Comparison of ENCODE assay signal across 28 mouse cellular contexts in genomic region chr19:40421037-40421436, GRCm38 (mm10).
DNase-seq lines count a peak whose midpoint lies in the region; ATAC-seq lines count a peak whose summit lies in the region.
"Had no signal": no experiment of that assay in that cellular context is flagged by ENCODE, and none has a peak within 500 bp of the region (broad histone marks: within the 10 kb centered on the region; RNA-seq: fewer than 3 reads in every experiment).

No protein-coding gene starts in this region.

- no peaks in the 10 kb centered on the region for H3K27me3 ChIP-seq in forebrain, embryonic 12.5 days
- no peaks in the 10 kb centered on the region for H3K27me3 ChIP-seq in forebrain, embryonic 10.5 days (ENCODE audit: poor library complexity, severe bottlenecking)
- no peaks in the 10 kb centered on the region for H3K27me3 ChIP-seq in hindbrain, embryonic 13.5 days
- H3K27me3 ChIP-seq in hindbrain, embryonic 16.5 days (replicated peaks; ENCODE audit: control insufficient read depth, insufficient read depth, low read length), result no peaks in the 10 kb centered on the region
- H3K27me3 ChIP-seq in midbrain, embryonic 14.5 days (ENCODE audit: control insufficient read depth, insufficient read depth, low read length), result no peaks in the 10 kb centered on the region
- no peaks in the 10 kb centered on the region for H3K27me3 ChIP-seq in midbrain, embryonic 11.5 days (ENCODE audit: control insufficient read depth, insufficient read depth, low read length)
- H3K27me3 ChIP-seq: embryonic facial prominence, embryonic 13.5 days; limb, embryonic 12.5 days; stomach, embryonic 15.5 days had no signal

- peaks cover 5% of the 10 kb centered on the region; the same call in 1 of the 2 replicates for H3K4me1 ChIP-seq in forebrain, embryonic 12.5 days
- peaks cover 20% of the 10 kb centered on the region for H3K4me1 ChIP-seq in forebrain, embryonic 10.5 days
- H3K4me1 ChIP-seq in hindbrain, embryonic 13.5 days (replicated peaks), result peaks cover 8% of the 10 kb centered on the region
- peaks cover 6% of the 10 kb centered on the region; the same call in 1 of the 2 replicates for H3K4me1 ChIP-seq in hindbrain, embryonic 16.5 days (ENCODE audit: control insufficient read depth, insufficient read depth, low read depth, low read length)
- H3K4me1 ChIP-seq in midbrain, embryonic 14.5 days (ENCODE audit: control insufficient read depth, insufficient read depth, low read length), result no peaks in the 10 kb centered on the region
- H3K4me1 ChIP-seq in midbrain, embryonic 11.5 days (ENCODE audit: control insufficient read depth, insufficient read depth, low read length), result no peaks in the 10 kb centered on the region

- H3K4me2 ChIP-seq in forebrain, embryonic 12.5 days, result no peak overlapping the region
- no peak overlapping the region for H3K4me2 ChIP-seq in hindbrain, embryonic 13.5 days
- no peak overlapping the region for H3K4me2 ChIP-seq in hindbrain, embryonic 16.5 days (ENCODE audit: low read length)
- H3K4me2 ChIP-seq in midbrain, embryonic 14.5 days (ENCODE audit: low read length), result no peak overlapping the region
- H3K4me2 ChIP-seq in midbrain, embryonic 11.5 days, result no peak overlapping the region
- H3K4me2 ChIP-seq: embryonic facial prominence, embryonic 13.5 days; heart, embryonic 11.5 days; limb, embryonic 12.5 days; liver, embryonic 11.5 days; stomach, embryonic 15.5 days had no signal

- DNase-seq in forebrain, embryonic 10.5 days (ENCODE audit: extremely low spot score, low spot score), result no peak
- DNase-seq in midbrain, embryonic 14.5 days, result peak; percentile 25
- DNase-seq in midbrain, embryonic 11.5 days (ENCODE audit: low spot score, missing footprints), result no peak
- DNase-seq in embryo, embryonic 10.5 days (ENCODE audit: low spot score), result no peak
- no peak for DNase-seq in ovary, adult 18-20 months (ENCODE audit: low spot score)
- DNase-seq: adrenal gland, postnatal 10 days; cerebellum, adult 2 months; cerebellum, postnatal 25 days; embryo, embryonic 11 days; kidney, adult 9 months; kidney, postnatal 14 days; layer of hippocampus, postnatal 36 days; liver, postnatal 0 days; thymus, adult 18-20 months had no signal

- no peaks in the 10 kb centered on the region for H3K9me3 ChIP-seq in forebrain, embryonic 12.5 days
- H3K9me3 ChIP-seq in forebrain, embryonic 10.5 days, result no peaks in the 10 kb centered on the region
- H3K9me3 ChIP-seq in hindbrain, embryonic 13.5 days, result no peaks in the 10 kb centered on the region
- H3K9me3 ChIP-seq in hindbrain, embryonic 16.5 days (ENCODE audit: control insufficient read depth, low read length), result no peaks in the 10 kb centered on the region
- no peaks in the 10 kb centered on the region for H3K9me3 ChIP-seq in midbrain, embryonic 14.5 days (ENCODE audit: control insufficient read depth, low read length)
- H3K9me3 ChIP-seq in midbrain, embryonic 11.5 days (ENCODE audit: control insufficient read depth, low read length), result no peaks in the 10 kb centered on the region
- H3K9me3 ChIP-seq: embryonic facial prominence, embryonic 13.5 days; limb, embryonic 12.5 days; stomach, embryonic 15.5 days had no signal

- no peaks in the 10 kb centered on the region for H3K36me3 ChIP-seq in forebrain, embryonic 12.5 days (replicated peaks)
- no peaks in the 10 kb centered on the region for H3K36me3 ChIP-seq in forebrain, embryonic 10.5 days (replicated peaks)
- no peaks in the 10 kb centered on the region for H3K36me3 ChIP-seq in hindbrain, embryonic 13.5 days
- H3K36me3 ChIP-seq in hindbrain, embryonic 16.5 days (ENCODE audit: control insufficient read depth, insufficient read depth, low read length), result no peaks in the 10 kb centered on the region
- H3K36me3 ChIP-seq in midbrain, embryonic 14.5 days (ENCODE audit: control insufficient read depth, insufficient read depth, low read length), result no peaks in the 10 kb centered on the region
- no peaks in the 10 kb centered on the region for H3K36me3 ChIP-seq in midbrain, embryonic 11.5 days (ENCODE audit: control insufficient read depth, insufficient read depth, low read length)
- H3K36me3 ChIP-seq: embryonic facial prominence, embryonic 13.5 days; limb, embryonic 12.5 days; stomach, embryonic 15.5 days had no signal

- ATAC-seq in forebrain, embryonic 12.5 days (ENCODE audit: low FRiP score), result no peak
- no peak for ATAC-seq in hindbrain, embryonic 13.5 days (ENCODE audit: low FRiP score)
- no peak for ATAC-seq in hindbrain, embryonic 16.5 days
- no peak for ATAC-seq in midbrain, embryonic 14.5 days (ENCODE audit: low FRiP score, low TSS enrichment)
- no peak for ATAC-seq in midbrain, embryonic 11.5 days (ENCODE audit: low FRiP score)
- ATAC-seq: activated CD4-positive, CD25-positive, alpha-beta regulatory T cell, adult 4 months; intestine, embryonic 16.5 days; liver, postnatal 0 days; lung, postnatal 0 days had no signal

- H3K4me3 ChIP-seq in forebrain, embryonic 12.5 days (replicated peaks), result no peak overlapping the region
- no peak overlapping the region for H3K4me3 ChIP-seq in forebrain, embryonic 10.5 days
- H3K4me3 ChIP-seq in hindbrain, embryonic 13.5 days, result no peak overlapping the region
- no peak overlapping the region for H3K4me3 ChIP-seq in hindbrain, embryonic 16.5 days (ENCODE audit: low read length)
- H3K4me3 ChIP-seq in midbrain, embryonic 14.5 days (replicated peaks; ENCODE audit: low read depth, low read length), result no peak overlapping the region
- no peak overlapping the region for H3K4me3 ChIP-seq in midbrain, embryonic 11.5 days (ENCODE audit: low read depth, low read length)
- H3K4me3 ChIP-seq: embryonic facial prominence, embryonic 13.5 days; erythroblast, embryonic 14.5 days; limb, embryonic 12.5 days; myocyte; stomach, embryonic 15.5 days had no signal

- H3K27ac ChIP-seq in forebrain, embryonic 12.5 days, result 0 out of 2 replicates have a peak overlapping the region, but pooled peaks have one; percentile 32
- no peak overlapping the region for H3K27ac ChIP-seq in forebrain, embryonic 10.5 days
- H3K27ac ChIP-seq in hindbrain, embryonic 13.5 days, result peak overlapping the region; percentile 27; the same call in 1 of the 2 replicates
- H3K27ac ChIP-seq in hindbrain, embryonic 16.5 days (ENCODE audit: low read depth, low read length), result no peak overlapping the region; the same call in 1 of the 2 replicates
- peak overlapping the region; percentile 16; the same call in 1 of the 2 replicates for H3K27ac ChIP-seq in midbrain, embryonic 14.5 days (replicated peaks; ENCODE audit: low read depth, low read length)
- no peak overlapping the region for H3K27ac ChIP-seq in midbrain, embryonic 11.5 days (ENCODE audit: low read depth, low read length)
- H3K27ac ChIP-seq: embryonic facial prominence, embryonic 13.5 days; limb, embryonic 12.5 days; macrophage; stomach, embryonic 15.5 days had no signal

- 51% methylated on average over 7 of the region's 7 CpGs for WGBS in forebrain, embryonic 12.5 days
- WGBS in forebrain, embryonic 10.5 days, result 78% methylated on average over 7 of the region's 7 CpGs
- 45% methylated on average over 7 of the region's 7 CpGs for WGBS in hindbrain, embryonic 13.5 days
- 48% methylated on average over 7 of the region's 7 CpGs for WGBS in hindbrain, embryonic 16.5 days
- 44% methylated on average over 7 of the region's 7 CpGs for WGBS in midbrain, embryonic 14.5 days
- WGBS in midbrain, embryonic 11.5 days, result 64% methylated on average over 7 of the region's 7 CpGs

- no peak overlapping the region for H3K9ac ChIP-seq in forebrain, embryonic 12.5 days
- H3K9ac ChIP-seq in hindbrain, embryonic 13.5 days, result no peak overlapping the region
- no peak overlapping the region for H3K9ac ChIP-seq in hindbrain, embryonic 16.5 days (ENCODE audit: low read depth, low read length)
- H3K9ac ChIP-seq in midbrain, embryonic 14.5 days (replicated peaks; ENCODE audit: low read length), result no peak overlapping the region
- no peak overlapping the region for H3K9ac ChIP-seq in midbrain, embryonic 11.5 days (ENCODE audit: low read length)
- H3K9ac ChIP-seq: embryonic facial prominence, embryonic 13.5 days; limb, embryonic 12.5 days; liver, postnatal 0 days; stomach, embryonic 15.5 days had no signal

Comparison
In these comparisons a context has a peak if more than half of its experiments do, and no peak if none do; other contexts are left out.
1. H3K27ac ChIP-seq: peak in forebrain, embryonic 12.5 days (single experiment), hindbrain, embryonic 13.5 days (single experiment) and midbrain, embryonic 14.5 days (single experiment); none in forebrain, embryonic 10.5 days (single experiment), hindbrain, embryonic 16.5 days (single experiment) and midbrain, embryonic 11.5 days (single experiment).